ENCODE assay signal across 14 mouse cellular contexts in genomic region chr8:119952282-119952681, GRCm38 (mm10). TPM values are rescaled to one million over a fixed set of nuclear protein-coding genes. Genes with fewer than 3 reads are reported as not detected.
"Had no signal": no experiment of that assay in that cellular context is flagged by ENCODE, and none has a peak within 500 bp of the region (broad histone marks: within the 10 kb centered on the region; RNA-seq: fewer than 3 reads in every experiment).

No protein-coding gene starts in this region.

- H3K27ac ChIP-seq: limb, embryonic 13.5 days; liver, embryonic 14.5 days; midbrain, embryonic 12.5 days; stomach, postnatal 0 days had no signal

- H3K9me3 ChIP-seq: limb, embryonic 13.5 days; midbrain, embryonic 12.5 days had no signal

- H3K27me3 ChIP-seq: limb, embryonic 13.5 days; midbrain, embryonic 12.5 days had no signal

- H3K4me2 ChIP-seq: limb, embryonic 13.5 days; midbrain, embryonic 12.5 days had no signal

- DNase-seq: kidney, adult 8-10 months; kidney, postnatal 36 days; lung, adult 18-20 months; thymus, adult 2 months; thymus, postnatal 25 days had no signal

- ATAC-seq: intestine, embryonic 16.5 days; midbrain, embryonic 16.5 days had no signal

- H3K9ac ChIP-seq: limb, embryonic 13.5 days; liver, embryonic 14.5 days; midbrain, embryonic 12.5 days had no signal

- H3K4me3 ChIP-seq: limb, embryonic 13.5 days; midbrain, embryonic 12.5 days had no signal

RNA-seq across cellular contexts. Expression of gene Crispld2, which starts 40.0 kb away (rescaled TPM):
- total RNA-seq: megakaryocyte-erythroid progenitor cell, adult 5-6 weeks had no signal

RNA-seq across cellular contexts. Expression of gene Gm20388, which starts 41.6 kb away (rescaled TPM):
- total RNA-seq: layer of hippocampus, postnatal 14 days had no signal
- polyA plus RNA-seq: lung, embryonic 16.5 days; midbrain, embryonic 12.5 days; stomach, postnatal 0 days had no signal
